Mouse (Mus musculus) midbrain, embryonic 14.5 days (tissue): ENCODE measurements around the gene Ruvbl2. TPM values are rescaled to one million over a fixed set of nuclear protein-coding genes. Genes with fewer than 3 reads are reported as not detected.
A peak's percentile ranks its signal among the peaks of the same experiment; 100 is the strongest.

Experiments
- ATAC-seq: fragments of 200-750 bp; cut with Nextera tagmentation; 2 replicates; pipeline ENCODE4 v1.8.0; 2017; ENCODE audit warnings: moderate number of reproducible peaks, moderate library complexity; ENCODE audit not compliant: low FRiP score, low TSS enrichment
- DNase-seq: peaks from one replicate; pipeline ENCODE4 v3.0.0-alpha.2; 2015
- H3K27ac ChIP-seq: fragments of 300-500 bp; sonication (generic); replicated peaks from 2 replicates; pipeline ENCODE4 v1.5.1; 2014; ENCODE audit warnings: mild to moderate bottlenecking, low read depth, low read length, moderate library complexity
- H3K27me3 ChIP-seq: fragments of 300-500 bp; sonication (generic); 2 replicates; pipeline ENCODE4 v1.6.1; 2014; ENCODE audit warnings: low read length, control low read depth, mixed read lengths; ENCODE audit not compliant: control insufficient read depth, insufficient read depth
- H3K36me3 ChIP-seq: fragments of 300-500 bp; sonication (generic); 2 replicates; pipeline ENCODE4 v1.6.1; 2014; ENCODE audit warnings: low read length, control low read depth; ENCODE audit not compliant: control insufficient read depth, insufficient read depth
- H3K4me1 ChIP-seq: fragments of 300-500 bp; sonication (generic); 2 replicates; pipeline ENCODE4 v1.6.1; 2014; ENCODE audit warnings: mild to moderate bottlenecking, antibody characterized with exemption, low read length, control low read depth; ENCODE audit not compliant: control insufficient read depth, insufficient read depth
- H3K4me2 ChIP-seq: fragments of 300-500 bp; sonication (generic); 2 replicates; pipeline ENCODE4 v1.6.1; 2014; ENCODE audit warnings: mild to moderate bottlenecking, low read length, moderate library complexity
- H3K4me3 ChIP-seq: fragments of 300-500 bp; sonication (generic); replicated peaks from 2 replicates; pipeline ENCODE4 v1.5.1; 2014; ENCODE audit warnings: low read depth, low read length
- H3K9ac ChIP-seq: fragments of 300-500 bp; sonication (generic); replicated peaks from 2 replicates; pipeline ENCODE4 v1.6.1; 2014; ENCODE audit warnings: mild to moderate bottlenecking, low read length, moderate library complexity
- H3K9me3 ChIP-seq: fragments of 300-500 bp; sonication (generic); 2 replicates; pipeline ENCODE4 v1.6.1; 2016; ENCODE audit warnings: low read length, control low read depth, mixed read lengths; ENCODE audit not compliant: control insufficient read depth
- WGBS: fragments of 180-500 bp; shearing (Covaris S2); extraction: QIAGEN DNeasy Blood & Tissue Kit; methylation state at CpG from one replicate; pipeline ENCODE4 v1.1.7; 2014; 5-methylcytosine and 5-hydroxymethylcytosine counted together
- polyA plus RNA-seq: library from polyadenylated mRNA; unstranded; fragments of >200 nt; fragmentation: Nextera tagmentation; extraction: Ambion mirVana; gene quantifications from 2 replicates; pipeline ENCODE4 v1.2.1, GENCODE M21; 2014

Gene Ruvbl2
- polyA plus RNA-seq, 1 experiment from 2014 or later = 110 TPM

DNA sequence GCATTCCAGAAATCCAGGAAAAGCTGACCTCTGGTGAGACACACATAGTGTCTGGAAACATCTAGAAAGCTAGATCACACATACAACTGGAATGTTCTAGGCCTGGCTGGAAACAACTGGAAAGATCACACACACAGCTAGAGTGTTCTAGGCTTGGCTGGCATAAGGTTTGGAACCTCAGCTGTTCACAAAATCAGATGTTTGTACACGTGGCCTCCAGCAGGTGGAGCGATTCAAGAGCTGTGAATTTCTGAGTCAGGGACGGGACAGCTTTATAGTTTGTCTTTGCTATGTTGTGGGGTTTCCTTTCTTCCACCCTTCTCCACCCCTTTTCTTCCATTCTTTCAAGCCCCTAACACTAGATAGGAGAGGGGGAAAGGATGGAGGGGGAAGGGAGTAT lies 39.1 kb upstream of the Ruvbl2 start:
- H3K27me3 ChIP-seq = no peaks in the 10 kb centered on the region
- no peak for ATAC-seq
- peak; percentile 86 for DNase-seq
- no peak overlapping the region for H3K9ac ChIP-seq
- no peaks in the 10 kb centered on the region for H3K9me3 ChIP-seq
- H3K36me3 ChIP-seq = no peaks in the 10 kb centered on the region
- no peak overlapping the region for H3K4me2 ChIP-seq
- H3K27ac ChIP-seq = no peak overlapping the region
- H3K4me1 ChIP-seq = no peaks in the 10 kb centered on the region
- H3K4me3 ChIP-seq = no peak overlapping the region
- 13% methylated on average over 3 of the region's 3 CpGs for WGBS

DNA sequence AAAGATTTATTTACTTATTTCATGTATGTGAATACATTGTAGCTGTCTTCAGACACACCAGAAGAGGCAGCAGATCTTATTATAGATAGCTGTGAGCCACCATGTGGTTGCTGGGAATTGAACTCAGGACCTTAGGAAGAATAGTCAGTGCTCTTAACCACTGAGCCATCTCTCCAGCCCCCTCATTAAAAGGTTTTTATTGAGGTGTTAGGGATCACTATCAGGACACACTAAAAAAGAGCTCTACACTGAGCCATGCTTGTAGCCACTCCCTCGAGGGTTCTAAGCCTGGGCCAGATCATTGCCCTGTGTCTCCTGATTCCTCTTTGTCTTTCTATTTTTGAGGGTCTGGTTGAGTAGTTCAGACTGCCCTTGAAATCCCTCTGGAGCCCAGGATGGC lies 38.6 kb upstream of the Ruvbl2 start:
- no peak overlapping the region for H3K4me2 ChIP-seq
- no peak overlapping the region for H3K27ac ChIP-seq
- no peaks in the 10 kb centered on the region for H3K36me3 ChIP-seq
- no peaks in the 10 kb centered on the region for H3K27me3 ChIP-seq
- no peak for ATAC-seq
- DNase-seq = no peak
- H3K9me3 ChIP-seq = no peaks in the 10 kb centered on the region
- no peak overlapping the region for H3K4me3 ChIP-seq
- H3K9ac ChIP-seq = no peak overlapping the region
- WGBS = 47% methylated on average over 1 of the region's 1 CpGs
- H3K4me1 ChIP-seq = no peaks in the 10 kb centered on the region

DNA sequence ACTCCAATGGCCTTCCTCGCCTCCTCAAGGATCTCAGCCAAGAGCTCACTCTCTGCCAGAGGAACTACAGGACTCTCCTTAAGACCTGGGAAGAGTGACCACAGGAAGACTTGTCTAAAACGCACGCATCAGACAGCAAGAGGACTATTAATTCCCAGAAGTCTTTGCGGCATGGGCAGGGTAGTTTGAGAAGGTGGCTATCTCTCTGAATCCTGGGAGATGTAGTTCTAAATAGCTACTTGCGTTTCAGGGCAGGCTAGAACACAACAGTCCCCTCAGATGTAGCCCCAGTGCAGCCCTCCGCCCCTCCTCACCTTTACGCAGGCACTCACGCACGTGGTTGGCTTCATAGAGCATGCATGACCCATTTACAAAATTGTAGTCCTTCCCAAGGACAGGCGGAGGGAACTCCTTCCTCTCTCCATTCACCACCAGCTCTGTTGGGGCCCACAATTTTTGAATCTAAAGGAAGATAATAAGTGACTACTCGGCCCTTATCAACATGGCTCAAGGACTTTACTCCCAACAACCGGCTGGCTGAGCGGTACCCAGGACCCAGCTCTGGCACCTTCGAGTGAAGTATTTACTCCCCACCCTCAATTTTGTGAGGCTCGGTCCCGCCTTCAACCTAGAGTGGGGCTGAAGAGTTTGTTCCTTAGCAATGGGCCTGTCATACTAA lies 37.5 kb upstream of the Ruvbl2 start:
- H3K9me3 ChIP-seq = no peaks in the 10 kb centered on the region
- no peak overlapping the region for H3K4me3 ChIP-seq
- WGBS = 78% methylated on average over 16 of the region's 16 CpGs
- H3K27ac ChIP-seq = no peak overlapping the region
- no peak for ATAC-seq
- no peaks in the 10 kb centered on the region for H3K27me3 ChIP-seq
- H3K4me2 ChIP-seq = 0 out of 2 replicates have a peak overlapping the region, but pooled peaks have one; percentile 4
- peak; percentile 36 for DNase-seq
- no peaks in the 10 kb centered on the region for H3K4me1 ChIP-seq
- no peaks in the 10 kb centered on the region for H3K36me3 ChIP-seq
- H3K9ac ChIP-seq = no peak overlapping the region

DNA sequence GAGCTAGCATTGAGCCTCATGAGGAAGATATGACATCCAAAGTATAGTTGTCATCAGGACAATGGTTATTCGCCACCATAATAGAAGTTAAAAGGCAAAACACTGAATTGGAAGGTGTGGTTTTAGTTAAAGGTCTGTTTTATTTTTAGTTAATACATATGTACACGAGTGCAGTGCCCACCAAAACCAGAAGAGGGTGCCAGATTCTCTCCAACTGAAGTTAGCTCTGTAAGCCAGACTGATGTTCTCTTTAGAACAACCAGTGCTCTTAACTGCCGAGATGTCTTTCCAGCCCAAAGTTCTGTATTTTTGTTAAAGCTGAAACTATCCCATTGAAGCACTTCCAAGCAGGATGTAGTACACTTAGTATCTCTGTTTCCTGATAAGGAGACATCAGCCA lies 33.0 kb upstream of the Ruvbl2 start:
- no peaks in the 10 kb centered on the region for H3K9me3 ChIP-seq
- peak; percentile 91 for DNase-seq

GRCm38 (mm10) chr7:45467090-45467670 lies 29.3 kb upstream of the Ruvbl2 start:
- Histone ChIP-seq H3K4me1 (peaks cover 12% of the 10 kb centered on the region), H3K9ac (no peak overlapping the region; the same call in 1 of the 2 replicates), H3K9me3 (no peaks in the 10 kb centered on the region), H3K27me3 (no peaks in the 10 kb centered on the region), H3K4me2 (peak overlapping the region; percentile 95), H3K4me3 (peak overlapping the region; percentile 84), H3K27ac (no peak overlapping the region), H3K36me3 (peaks cover 27% of the 10 kb centered on the region)
- 31% methylated on average over 7 of the region's 7 CpGs for WGBS
- ATAC-seq (peak; percentile 61), DNase-seq (no peak)

More for the DNA sequence above, 33.0 kb upstream of the Ruvbl2 start:
- Histone ChIP-seq H3K4me2 (no peak overlapping the region), H3K4me1 (peaks cover 4% of the 10 kb centered on the region), H3K9ac (no peak overlapping the region), H3K4me3 (no peak overlapping the region), H3K27ac (no peak overlapping the region), H3K27me3 (no peaks in the 10 kb centered on the region), H3K36me3 (no peaks in the 10 kb centered on the region)
- no peak for ATAC-seq
- WGBS = 8% methylated on average over 3 of the region's 3 CpGs

- Histone ChIP-seq H3K36me3 (peaks cover 33% of the 10 kb centered on the region), H3K27ac (peak within 1 kb of the TSS; percentile 77), H3K4me2 (peak within 1 kb of the TSS; percentile 95), H3K27me3 (no peaks in the 10 kb centered on the region), H3K4me1 (peaks cover 12% of the 10 kb centered on the region), H3K9me3 (no peaks in the 10 kb centered on the region), H3K9ac (peak within 1 kb of the TSS; percentile 84), H3K4me3 (peak within 1 kb of the TSS; percentile 84)
- peak; percentile 100 for DNase-seq
- WGBS = under 1% methylated on average over 58 of the region's 58 CpGs
- peak; percentile 87 for ATAC-seq
Observed at GRCm38 (mm10) chr7:45466283-45467089, 28.6 kb upstream of the Ruvbl2 start, which contains the start of gene Bax. TSS of gene Bax (minus strand) at chr7:45466898.

- Histone ChIP-seq H3K36me3 (peaks cover 34% of the 10 kb centered on the region), H3K4me1 (peaks cover 18% of the 10 kb centered on the region), H3K9ac (peak overlapping the region; percentile 84), H3K27ac (no peak overlapping the region), H3K9me3 (no peaks in the 10 kb centered on the region), H3K4me3 (peak overlapping the region; percentile 84), H3K4me2 (peak overlapping the region; percentile 95), H3K27me3 (no peaks in the 10 kb centered on the region)
- DNase-seq (no peak), ATAC-seq (no peak)
- WGBS = 80% methylated on average over 9 of the region's 9 CpGs
Observed at GRCm38 (mm10) chr7:45465549-45465948, 27.7 kb upstream of the Ruvbl2 start.

- H3K4me1 ChIP-seq = peaks cover 23% of the 10 kb centered on the region
- no peak for DNase-seq
- no peak overlapping the region for H3K27ac ChIP-seq
- H3K9me3 ChIP-seq = no peaks in the 10 kb centered on the region
- no peak for ATAC-seq
- H3K9ac ChIP-seq = no peak overlapping the region
- WGBS = 97% methylated on average over 12 of the region's 12 CpGs
- no peaks in the 10 kb centered on the region for H3K27me3 ChIP-seq
- H3K4me3 ChIP-seq = 0 out of 2 replicates have a peak overlapping the region, but pooled peaks have one; percentile 84
- H3K4me2 ChIP-seq = peak overlapping the region; percentile 95; the same call in 1 of the 2 replicates
- peaks cover 34% of the 10 kb centered on the region for H3K36me3 ChIP-seq
Observed at GRCm38 (mm10) chr7:45465112-45465511, 27.2 kb upstream of the Ruvbl2 start.
